Mouse (Mus musculus): Measurements from ENCODE around the gene Cdkl4. TPM values are rescaled to one million over a fixed set of nuclear protein-coding genes. Genes with fewer than 3 reads are reported as not detected.

The Cdkl4 gene
- total RNA-seq, 2 experiments from 2014 or later: 16.0 TPM

DNA sequence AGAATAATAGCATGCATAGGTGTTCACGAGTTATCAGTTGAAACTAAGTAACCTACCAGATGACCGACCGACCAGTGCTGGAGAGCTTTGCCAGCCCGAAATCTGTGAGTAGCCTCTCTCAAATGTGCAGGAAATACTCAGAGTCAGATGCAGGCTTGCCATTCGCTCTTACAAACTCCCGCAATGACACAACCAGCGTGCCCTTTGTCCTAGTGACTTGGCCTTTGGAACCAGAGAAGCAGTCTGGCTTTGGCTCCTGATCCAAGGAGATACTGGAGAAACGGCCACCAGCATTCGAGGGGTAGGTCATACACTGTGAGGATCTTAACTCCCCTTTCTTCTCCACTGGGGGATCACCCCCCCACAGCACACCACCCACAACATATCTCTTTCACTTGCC is 61.7 kb downstream of the Cdkl4 start:
- no peak for DNase-seq

DNA sequence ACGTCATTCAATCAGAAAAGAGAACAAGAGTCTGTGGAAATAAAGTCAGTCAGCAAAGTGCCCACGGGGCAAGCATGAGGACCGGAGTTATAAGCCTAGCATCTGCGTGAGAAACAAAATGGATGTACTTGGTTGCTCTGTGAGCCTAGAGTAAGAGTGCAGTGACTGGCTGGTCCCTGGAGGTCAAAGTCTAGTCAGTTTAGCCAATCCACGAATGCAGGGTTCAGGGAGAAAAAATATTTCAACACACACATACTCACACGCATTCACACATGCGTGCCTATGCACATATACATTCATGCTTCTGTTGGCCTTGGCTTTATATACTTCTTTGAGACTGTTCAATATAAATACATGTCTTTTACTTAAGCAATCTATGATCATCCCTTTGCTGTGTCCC is 62.1 kb downstream of the Cdkl4 start:
- DNase-seq: no peak

DNA sequence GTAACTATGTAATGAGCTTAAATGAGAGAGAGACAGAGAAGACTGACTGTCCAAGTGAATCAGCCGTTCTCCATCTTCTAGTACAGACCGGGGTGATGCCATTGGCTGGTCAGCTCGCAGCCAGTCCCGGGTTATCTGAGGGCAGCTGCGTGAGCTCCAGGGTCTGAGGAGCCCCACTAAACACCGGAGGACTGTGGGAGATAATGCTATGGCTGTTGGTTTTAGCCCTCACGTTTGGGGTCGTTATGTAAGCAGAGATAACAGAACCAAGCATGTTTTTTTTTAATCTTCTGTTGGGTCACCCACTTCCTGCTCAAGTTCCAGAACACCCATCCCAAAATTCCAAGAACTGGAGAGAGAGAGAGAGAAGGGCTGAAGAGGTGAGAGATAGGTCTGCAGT is 63.8 kb downstream of the Cdkl4 start:
- DNase-seq: no peak

DNA sequence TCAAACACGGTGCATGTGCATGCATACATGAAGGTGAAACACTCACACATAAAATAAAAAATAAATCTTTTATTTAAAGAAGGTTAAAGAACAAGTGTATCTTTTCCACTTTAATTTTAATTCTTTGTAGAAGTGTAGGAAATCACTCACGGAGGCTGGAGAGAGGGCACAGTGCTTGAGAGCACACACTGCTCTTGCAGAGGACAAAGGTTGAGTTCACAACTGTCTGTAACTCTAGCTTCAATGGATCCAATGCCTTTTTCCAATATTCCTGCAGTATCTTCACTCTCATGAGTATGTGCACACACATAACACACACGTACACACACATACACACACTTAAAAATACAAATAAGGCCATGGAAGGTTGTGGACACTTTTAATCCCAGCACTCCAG is 67.2 kb downstream of the Cdkl4 start:
- no peak for DNase-seq

DNA sequence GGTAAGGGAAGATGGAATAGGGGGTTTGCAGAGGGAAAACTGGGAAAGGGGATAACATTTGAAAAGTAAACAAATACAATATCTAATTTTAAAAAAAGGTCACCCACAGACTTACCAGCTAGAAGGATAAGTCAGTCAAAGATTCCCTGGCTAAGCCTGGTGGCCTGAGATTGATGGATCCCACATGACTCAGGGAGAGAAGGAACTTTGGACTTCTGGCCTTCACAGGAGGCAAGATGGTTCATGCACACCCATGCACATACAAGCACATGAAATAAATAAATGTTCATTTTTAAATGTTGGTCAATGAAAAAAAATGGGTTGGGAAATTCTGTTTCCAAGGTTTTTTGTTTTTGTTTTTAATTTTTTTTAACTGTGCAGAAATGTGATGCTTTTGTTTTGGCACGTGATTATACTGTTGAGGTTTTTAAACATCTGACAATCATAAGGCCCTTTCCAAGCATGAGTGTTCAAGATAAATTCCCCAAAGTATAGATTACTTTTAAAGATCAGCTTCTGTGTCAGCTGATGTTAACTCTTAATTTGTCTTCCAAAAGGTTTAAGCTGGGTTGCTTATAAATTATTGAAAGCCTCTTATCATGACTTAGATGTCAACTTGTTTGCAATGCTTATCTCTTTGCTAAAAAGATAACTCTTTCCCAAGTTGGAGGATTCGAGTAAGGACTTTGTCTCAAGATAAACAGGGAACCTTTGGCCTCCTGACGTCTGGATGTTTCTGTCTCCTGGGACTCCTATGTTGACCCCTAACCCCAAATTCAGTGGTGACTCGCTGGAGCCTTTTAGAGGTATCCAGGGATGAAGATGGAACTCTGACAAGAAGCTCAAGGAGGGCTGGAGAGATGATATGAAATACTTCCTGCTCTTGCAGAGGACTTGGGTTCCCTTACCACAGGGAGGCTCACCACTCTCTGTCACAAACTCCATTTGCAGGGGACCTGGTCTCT is 67.8 kb downstream of the Cdkl4 start:
- DNase-seq: no peak

DNA sequence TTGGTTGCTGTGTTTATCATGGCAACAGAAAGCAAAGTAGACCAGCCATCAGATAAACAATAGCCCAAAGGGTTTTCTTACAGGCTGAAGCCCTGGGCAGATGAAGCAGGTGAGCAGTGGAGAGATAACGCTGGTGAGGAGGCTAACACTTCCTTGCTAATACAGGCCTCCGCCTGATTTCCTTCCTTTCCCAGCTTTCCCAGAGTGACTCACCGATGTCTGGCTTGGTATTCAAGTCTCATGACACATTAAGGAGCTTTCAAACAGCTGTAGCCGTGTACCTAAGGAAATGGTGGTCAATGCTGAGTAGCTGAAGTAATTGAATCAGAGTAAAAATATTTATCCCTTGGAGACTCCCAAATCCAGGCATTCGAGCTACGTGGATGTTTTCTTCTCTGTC is 71.8 kb downstream of the Cdkl4 start:
- no peak for DNase-seq

DNA sequence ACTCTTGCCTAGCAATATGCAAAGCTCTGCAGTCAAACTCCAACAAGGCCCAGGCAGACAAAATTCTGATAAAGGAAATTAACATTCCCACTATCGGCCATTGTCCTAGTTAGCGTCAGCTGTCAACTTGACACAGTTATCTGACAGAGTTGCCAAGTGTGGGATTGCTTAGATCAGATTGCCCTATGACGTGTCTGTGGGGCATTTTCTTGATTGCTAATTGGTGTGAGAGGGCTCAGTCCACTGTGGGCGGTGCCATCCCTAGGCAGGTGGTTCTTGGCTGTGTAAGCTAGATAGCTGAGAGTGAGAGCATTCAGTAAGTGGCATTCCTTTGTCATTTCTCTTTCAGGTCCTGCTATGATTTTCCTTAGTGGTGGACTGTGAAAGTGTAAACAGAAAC is 72.3 kb downstream of the Cdkl4 start:
- no peak for DNase-seq

GRCm38 (mm10) chr17:80501805-80502172 is 75.8 kb downstream of the Cdkl4 start:
- DNase-seq: no peak

GRCm38 (mm10) chr17:80501037-80501804 is 76.4 kb downstream of the Cdkl4 start:
- DNase-seq: no peak

GRCm38 (mm10) chr17:80500025-80500424 is 77.6 kb downstream of the Cdkl4 start:
- no peak for DNase-seq

- DNase-seq: no peak
These were observed 78.9 kb downstream of the Cdkl4 start for GRCm38 (mm10) chr17:80498600-80499268.

DNA sequence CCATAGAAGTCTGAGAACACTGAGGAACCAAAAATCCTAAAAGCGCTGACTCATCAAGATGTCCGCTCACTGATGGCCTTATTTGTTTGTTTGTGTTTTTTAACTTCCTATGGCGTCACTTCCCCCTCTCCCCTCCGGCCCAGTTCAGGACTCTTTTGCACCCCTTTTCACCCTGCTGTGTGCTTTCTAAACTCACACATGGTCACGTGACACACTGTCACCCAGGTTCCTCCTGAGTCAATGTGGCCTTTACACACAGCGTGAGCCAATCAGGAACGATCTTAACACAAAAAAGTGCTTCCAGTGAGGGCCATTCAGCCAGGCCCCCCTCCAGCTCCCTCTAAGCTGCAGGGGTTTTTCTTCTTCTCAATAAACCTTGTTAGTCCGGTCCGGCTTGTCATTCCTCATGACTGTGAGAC is 80.4 kb downstream of the Cdkl4 start:
- DNase-seq: no peak

- DNase-seq: no peak
These were observed 80.9 kb downstream of the Cdkl4 start for GRCm38 (mm10) chr17:80496607-80497170.

DNA sequence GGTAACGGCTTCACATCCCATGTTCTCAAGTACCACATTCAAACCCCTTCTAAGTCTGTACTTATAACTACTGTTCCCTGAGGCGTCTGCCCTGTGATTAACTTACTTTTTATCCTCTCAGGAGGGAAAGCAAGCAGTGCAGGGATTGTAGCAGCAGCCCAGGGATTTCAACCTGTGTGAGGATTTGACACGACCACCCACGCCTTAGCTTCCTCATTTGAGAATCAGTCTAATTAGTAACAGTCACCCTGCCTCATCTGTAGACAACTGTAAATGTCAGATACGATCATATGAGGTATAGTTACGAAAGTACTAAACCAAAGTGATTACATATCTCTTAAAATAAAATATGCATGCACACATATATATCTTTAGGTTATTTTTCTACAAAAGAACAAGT is 81.4 kb downstream of the Cdkl4 start:
- DNase-seq: no peak

DNA sequence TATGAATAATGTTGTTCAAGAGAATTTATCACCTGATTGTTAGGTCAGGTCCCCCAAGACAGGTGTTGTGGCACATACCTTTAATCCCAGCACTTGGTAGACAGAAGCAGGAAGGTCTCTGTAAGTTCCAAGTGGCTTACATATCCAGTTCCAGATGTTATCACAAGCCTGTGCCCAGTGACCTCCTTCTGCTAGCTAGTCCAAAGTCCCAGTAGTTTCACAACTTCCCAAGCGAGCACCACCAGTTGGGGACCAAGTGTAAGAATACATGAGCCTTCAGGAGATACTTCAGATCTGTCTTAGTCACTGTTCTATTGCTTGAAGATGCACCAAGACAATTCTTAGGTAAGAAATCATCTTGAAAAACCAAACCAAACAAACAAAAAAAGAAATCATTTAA is 83.7 kb downstream of the Cdkl4 start:
- no peak for DNase-seq

DNA sequence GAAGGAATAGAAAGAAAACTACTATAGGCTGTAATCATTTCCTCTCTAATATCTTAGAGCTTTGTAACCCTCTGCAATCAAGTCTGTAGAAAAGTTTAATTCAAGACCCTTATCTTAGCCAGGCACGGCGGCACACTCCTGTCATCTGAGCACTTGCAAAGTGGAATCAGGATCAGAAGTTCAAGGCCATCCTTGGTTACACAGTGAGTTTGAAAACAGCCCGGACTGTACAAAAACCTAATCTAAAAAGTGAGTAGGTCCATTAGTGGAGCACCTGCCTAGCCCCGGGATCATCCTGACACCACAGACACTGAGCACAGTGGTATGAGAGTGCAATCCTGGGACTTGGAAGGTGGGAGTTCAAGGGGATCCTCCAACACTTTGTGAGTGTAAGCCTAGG is 84.8 kb downstream of the Cdkl4 start:
- no peak for DNase-seq

DNA sequence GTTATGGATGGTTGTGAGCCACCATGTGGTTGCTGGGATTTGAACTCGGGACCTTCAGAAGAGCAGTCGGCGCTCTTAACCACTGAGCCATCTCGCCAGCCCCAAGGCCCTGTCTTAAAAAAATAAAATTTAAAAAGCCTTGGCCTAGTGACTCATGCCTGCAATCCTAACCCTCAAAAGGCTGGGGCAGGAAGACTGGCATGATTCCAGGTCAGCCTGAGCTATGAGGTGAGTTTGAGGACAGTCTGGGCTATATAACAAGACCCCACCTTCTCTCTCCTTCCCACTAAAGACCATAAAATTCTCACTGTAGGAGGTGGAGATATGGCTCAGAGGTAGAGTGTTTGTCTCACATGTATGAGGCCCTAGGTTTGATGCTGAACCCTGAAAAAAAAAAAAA is 85.3 kb downstream of the Cdkl4 start:
- no peak for DNase-seq

GRCm38 (mm10) chr17:80490166-80490565 is 87.4 kb downstream of the Cdkl4 start:
- DNase-seq: no peak

GRCm38 (mm10) chr17:80488918-80489317 is 88.7 kb downstream of the Cdkl4 start:
- no peak for DNase-seq

- DNase-seq: no peak
These were observed 92.5 kb downstream of the Cdkl4 start for GRCm38 (mm10) chr17:80485160-80485559.

GRCm38 (mm10) chr17:80480855-80481224 is 96.8 kb downstream of the Cdkl4 start:
- DNase-seq: no peak

DNA sequence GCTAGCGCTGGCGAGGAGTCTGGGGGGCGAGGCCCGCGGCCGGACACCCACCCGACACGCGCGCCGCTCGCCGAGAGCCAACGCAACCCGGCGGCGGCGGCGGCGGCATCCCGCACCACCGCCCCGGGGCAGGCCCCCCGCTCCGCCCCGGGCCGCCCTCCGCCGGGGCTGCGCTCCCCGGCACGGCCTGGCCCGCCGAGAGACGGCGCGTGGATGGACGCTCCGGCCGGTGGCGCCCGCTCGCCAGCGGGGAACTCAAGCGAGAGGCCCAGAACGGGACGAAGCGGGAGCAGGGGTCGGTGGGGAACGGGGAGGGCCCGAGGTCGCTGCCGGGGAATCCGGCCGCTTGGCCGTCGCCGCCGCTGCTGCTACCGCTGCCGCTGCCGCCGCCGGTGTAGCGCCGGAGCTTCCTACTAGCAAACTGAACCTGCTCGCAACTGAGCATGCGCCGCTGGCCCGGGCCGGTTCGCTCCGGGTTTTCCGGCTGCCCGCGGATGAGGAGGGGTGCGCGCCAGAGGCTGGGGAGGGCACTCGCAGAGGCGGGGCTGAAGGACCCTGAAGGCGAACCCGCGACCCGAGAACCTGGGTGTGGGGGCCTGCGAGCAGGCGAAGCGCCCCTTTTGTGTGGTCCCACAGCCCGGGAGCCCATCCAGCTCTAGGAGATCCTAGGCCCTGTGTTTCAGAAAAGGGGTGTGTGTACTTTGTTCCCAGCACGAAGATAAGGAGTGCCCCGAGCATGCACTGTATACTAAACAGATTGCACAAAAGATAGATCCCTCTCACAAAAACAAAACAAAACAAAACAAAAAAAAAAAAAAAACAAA is 97.4 kb downstream of the Cdkl4 start, which contains the start of gene Sos1:
Sos1 (minus strand) TSS at position 423 of the 824 bp plus-strand sequence.
- DNase-seq: peak; percentile 96 to 98
